Mouse (Mus musculus): Measurements from ENCODE around the gene Hyou1.

DNA sequence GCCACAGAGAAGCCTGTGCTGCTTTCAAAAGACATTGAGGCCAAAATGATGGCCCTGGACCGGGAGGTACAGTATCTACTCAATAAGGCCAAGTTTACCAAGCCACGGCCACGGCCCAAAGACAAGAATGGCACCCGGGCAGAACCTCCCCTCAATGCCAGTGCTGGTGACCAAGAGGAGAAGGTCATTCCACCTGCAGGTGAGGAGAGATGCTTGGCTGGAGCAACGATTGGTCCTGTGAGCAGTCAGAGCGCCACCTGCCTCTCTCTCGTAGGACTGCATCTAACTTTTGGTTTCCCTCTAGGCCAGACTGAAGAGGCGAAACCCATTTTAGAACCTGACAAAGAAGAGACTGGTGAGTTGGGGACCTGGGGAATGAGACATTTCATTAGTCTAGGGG, 10.0 kb downstream of the Hyou1 start:
- TF ChIP-seq POLR2A (IDR thresholded peaks at IDR 0.05; ENCODE audit: extremely low read depth, insufficient read depth, low read length) (no peak), CTCF (IDR thresholded peaks at IDR 0.05; ENCODE audit: low read depth, low read length) (peak; percentile 86)

All from liver, adult 2 months (tissue).